Mouse (Mus musculus) thymus, adult 18-20 months (tissue): Measurements from ENCODE around the gene Tysnd1.

Experiments
- DNase-seq, 2 experiments: peaks; one replicate each; pipeline ENCODE4 v3.0.0; 2022; ENCODE audit warnings: mixed read lengths in 2 of 2

The Tysnd1 gene

DNA sequence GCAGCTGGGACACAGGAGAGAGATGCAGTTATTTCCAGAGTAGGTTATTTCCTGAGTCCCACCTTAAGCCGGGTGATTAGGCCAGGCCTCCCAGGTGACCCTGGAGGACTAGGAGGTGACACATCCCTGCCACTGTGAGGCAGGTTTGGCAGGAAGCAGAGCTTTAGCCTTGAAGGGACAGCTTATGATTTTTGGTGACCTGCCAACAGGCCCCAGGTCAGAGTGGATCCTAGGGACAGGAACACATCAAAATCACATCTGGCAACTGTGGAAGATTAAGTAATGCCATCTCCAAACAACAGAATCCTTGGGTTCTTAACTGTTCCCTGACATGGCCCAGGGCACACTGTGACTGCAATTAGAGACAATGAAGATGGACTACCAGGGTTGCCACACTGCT lies 46.0 kb downstream of the Tysnd1 start:
- no peak for DNase-seq

DNA sequence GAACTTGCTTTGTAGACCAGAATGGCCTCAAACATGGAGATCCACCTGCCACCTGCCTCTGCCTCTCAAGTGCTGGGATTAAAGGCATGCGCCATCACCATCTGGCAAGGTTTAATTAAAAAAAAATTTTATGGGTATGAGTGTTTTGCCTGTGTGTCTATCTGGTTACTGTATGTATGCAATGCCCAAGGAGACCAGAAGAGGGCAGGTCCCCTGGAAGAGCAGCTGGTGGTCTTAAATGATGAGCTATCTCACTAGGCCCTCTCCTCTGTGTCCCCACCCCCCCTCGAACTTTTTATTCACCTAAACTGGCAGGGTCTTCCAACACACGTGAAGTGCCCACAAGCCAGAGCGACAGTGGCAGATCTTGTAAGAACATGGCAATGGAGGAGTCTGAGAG lies 46.6 kb downstream of the Tysnd1 start:
- no peak for DNase-seq

DNA sequence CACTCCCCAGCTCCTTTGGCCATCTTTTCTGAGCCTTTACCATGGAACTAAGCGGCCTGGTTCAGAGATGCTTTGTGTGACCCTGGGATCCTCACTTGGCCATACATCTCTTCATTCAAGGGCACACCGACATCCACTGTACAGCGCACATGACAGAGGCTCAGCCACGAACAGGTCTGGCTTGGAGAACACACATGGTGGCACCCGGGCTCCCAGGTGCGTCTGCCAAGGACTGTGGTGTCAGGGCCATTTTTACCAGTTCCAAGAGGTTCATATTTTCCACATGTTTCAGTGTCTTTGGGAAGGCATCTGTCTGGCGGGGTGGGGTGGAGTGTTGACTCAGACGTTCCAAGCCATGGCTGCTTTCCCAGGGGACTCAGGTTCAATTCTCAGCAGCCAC lies 47.0 kb downstream of the Tysnd1 start:
- DNase-seq: no peak

DNA sequence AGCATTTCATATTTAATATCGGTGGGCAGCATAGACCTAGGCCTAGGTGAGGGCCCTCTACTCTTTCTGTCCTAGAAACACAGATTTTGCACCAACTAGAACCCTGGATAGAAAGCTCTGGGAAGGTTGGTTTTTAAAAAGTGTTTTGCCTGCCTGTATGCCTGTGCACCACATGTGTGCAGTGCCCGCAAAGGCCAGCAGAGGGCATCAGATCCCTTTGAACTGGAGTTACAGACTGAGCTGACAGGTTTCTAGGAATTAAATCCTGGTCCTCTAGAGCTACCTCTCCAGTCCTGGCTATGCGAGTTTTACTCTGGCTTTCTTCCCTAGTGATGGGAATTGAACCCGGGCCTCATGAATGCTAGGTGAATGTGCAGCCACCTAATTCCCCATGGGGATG lies 49.8 kb downstream of the Tysnd1 start:
- DNase-seq: no peak

DNA sequence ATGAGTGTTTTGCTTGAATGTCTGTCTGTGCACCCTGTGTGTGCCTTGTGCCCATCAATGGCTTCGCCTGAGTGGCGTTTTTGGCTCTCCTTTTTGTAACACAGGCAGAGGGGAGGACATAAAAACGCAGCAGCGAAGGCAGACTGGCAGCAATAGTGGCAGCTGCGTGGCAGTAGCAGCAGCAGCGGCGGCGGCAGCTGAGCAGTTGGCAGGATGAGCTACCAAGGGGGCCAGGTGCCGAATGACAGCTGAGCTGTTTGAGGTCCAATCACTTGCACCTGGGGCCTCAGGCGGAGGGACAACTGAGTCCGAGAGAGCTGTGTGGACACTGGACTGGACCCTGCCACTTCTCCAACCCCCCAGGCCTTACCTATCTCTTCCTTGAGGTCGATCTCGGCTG lies 52.0 kb downstream of the Tysnd1 start:
- DNase-seq: no peak

DNA sequence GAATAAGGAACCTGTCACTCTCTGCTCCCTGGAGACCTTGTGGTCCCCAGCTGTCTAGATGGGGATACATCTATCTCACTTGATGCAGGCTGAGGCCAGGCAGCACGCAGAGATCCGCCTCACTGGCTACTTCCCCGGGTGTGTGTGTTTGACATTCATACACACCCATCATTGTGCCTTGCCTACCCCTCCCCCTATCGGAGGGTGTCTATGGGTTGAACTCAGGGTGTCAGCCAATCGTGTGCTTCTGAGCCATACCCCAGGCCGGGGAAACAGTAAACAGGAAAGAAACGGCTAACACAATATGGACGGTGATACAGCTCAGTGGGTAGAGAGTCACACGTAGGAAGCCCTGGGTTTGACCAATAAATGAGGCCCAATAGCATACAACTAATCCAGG lies 54.7 kb downstream of the Tysnd1 start:
- no peak for DNase-seq

DNA sequence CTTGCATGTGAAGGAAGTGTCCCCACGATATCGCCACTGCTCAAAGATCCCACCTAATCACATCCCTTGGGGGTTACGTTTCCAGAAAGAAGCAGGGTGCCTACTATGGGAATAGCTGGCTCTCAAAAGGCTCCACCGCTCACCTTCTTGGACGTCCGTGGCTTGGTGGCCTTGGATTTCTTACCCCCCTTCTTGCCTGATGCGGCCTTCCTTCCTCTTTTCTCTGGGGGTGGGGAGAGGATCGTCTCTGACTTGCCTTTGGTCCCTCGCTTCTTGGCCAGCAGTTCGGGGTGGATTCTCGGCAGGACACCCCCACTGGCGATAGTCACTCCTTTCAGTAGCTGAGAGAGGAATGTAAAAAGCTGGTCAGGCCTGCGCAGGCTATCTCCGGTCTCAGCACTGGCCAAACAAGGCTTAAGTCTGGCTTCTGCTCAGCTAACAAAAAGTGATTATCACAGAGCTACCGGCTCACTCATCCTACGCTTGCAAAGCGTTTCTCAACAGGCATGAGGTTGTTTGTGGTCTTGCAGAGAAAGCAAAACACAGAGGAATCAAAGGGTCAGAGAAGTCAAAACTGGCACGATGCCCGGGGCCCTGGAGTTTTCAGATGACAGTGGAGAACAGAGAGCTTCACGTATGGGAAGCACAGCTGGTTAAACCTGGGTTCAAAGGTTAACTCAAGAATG lies 56.4 kb downstream of the Tysnd1 start:
- no peak for DNase-seq
